ENCODE assay signal across 8 mouse cellular contexts in genomic region chr1:56971942-56972250, GRCm38 (mm10). TPM values are rescaled to one million over a fixed set of nuclear protein-coding genes. Genes with fewer than 3 reads are reported as not detected.
DNase-seq lines count a peak whose midpoint lies in the region; ATAC-seq and TF ChIP-seq lines count a peak whose summit lies in the region.

No protein-coding gene starts in this region.

- H3K27ac ChIP-seq in layer of hippocampus, adult 2 months: peak overlapping the region; percentile 76
- peak overlapping the region; percentile 97 for H3K27ac ChIP-seq in embryonic facial prominence, embryonic 12.5 days
- peak overlapping the region; percentile 32; the same call in 1 of the 2 replicates for H3K27ac ChIP-seq in hindbrain, postnatal 0 days
- H3K27ac ChIP-seq in midbrain, postnatal 0 days (ENCODE audit: low read depth, low read length): no peak overlapping the region

- peak overlapping the region; percentile 82 for H3K4me2 ChIP-seq in embryonic facial prominence, embryonic 12.5 days (replicated peaks)
- H3K4me2 ChIP-seq in hindbrain, postnatal 0 days (ENCODE audit: low read depth, low read length): peak overlapping the region; percentile 85
- peak overlapping the region; percentile 98 for H3K4me2 ChIP-seq in midbrain, postnatal 0 days (ENCODE audit: low read depth, low read length, poor library complexity, severe bottlenecking)

- H3K4me1 ChIP-seq in embryonic facial prominence, embryonic 12.5 days: peaks cover 19% of the 10 kb centered on the region
- H3K4me1 ChIP-seq in hindbrain, postnatal 0 days (ENCODE audit: insufficient read depth, low read length): peaks cover 5% of the 10 kb centered on the region
- H3K4me1 ChIP-seq in midbrain, postnatal 0 days (ENCODE audit: insufficient read depth, low read length): peaks cover 9% of the 10 kb centered on the region; the same call in 1 of the 2 replicates

- under 1% methylated on average over 23 of the region's 23 CpGs for WGBS in embryonic facial prominence, embryonic 12.5 days
- WGBS in hindbrain, postnatal 0 days: 0% methylated on average over 22 of the region's 23 CpGs
- WGBS in midbrain, postnatal 0 days: 1% methylated on average over 14 of the region's 23 CpGs

- H3K9ac ChIP-seq in embryonic facial prominence, embryonic 12.5 days: peak overlapping the region; percentile 91
- peak overlapping the region; percentile 53 for H3K9ac ChIP-seq in hindbrain, postnatal 0 days (replicated peaks; ENCODE audit: low read length)
- H3K9ac ChIP-seq in midbrain, postnatal 0 days (replicated peaks; ENCODE audit: low read length, poor library complexity, severe bottlenecking): peak overlapping the region; percentile 37; the same call in 1 of the 2 replicates

- H3K4me3 ChIP-seq in layer of hippocampus, adult 2 months: peak overlapping the region; percentile 91
- peak overlapping the region; percentile 80 for H3K4me3 ChIP-seq in embryonic facial prominence, embryonic 12.5 days
- peak overlapping the region; percentile 73 for H3K4me3 ChIP-seq in hindbrain, postnatal 0 days (ENCODE audit: low read length)
- H3K4me3 ChIP-seq in midbrain, postnatal 0 days (ENCODE audit: low read depth, low read length): peak overlapping the region; percentile 44

- peaks cover 46% of the 10 kb centered on the region for H3K27me3 ChIP-seq in embryonic facial prominence, embryonic 12.5 days
- peaks cover 47% of the 10 kb centered on the region for H3K27me3 ChIP-seq in hindbrain, postnatal 0 days (ENCODE audit: insufficient read depth, low read length)
- H3K27me3 ChIP-seq in midbrain, postnatal 0 days (ENCODE audit: insufficient read depth, low read length): peaks cover 62% of the 10 kb centered on the region

- no peak for TF ChIP-seq CTCF in layer of hippocampus, adult 2 months (conservative IDR thresholded peaks at IDR 0.05)
- TF ChIP-seq CTCF in hindbrain, postnatal 0 days (IDR thresholded peaks at IDR 0.05; ENCODE audit: low read depth): no peak
- TF ChIP-seq CTCF in midbrain, postnatal 0 days (IDR thresholded peaks at IDR 0.05): no peak

- H3K36me3 ChIP-seq in embryonic facial prominence, embryonic 12.5 days: no peaks in the 10 kb centered on the region
- no peaks in the 10 kb centered on the region for H3K36me3 ChIP-seq in hindbrain, postnatal 0 days (ENCODE audit: insufficient read depth, low read length)
- H3K36me3 ChIP-seq in midbrain, postnatal 0 days (ENCODE audit: insufficient read depth, low read length): no peaks in the 10 kb centered on the region

- H3K9me3 ChIP-seq in embryonic facial prominence, embryonic 12.5 days: no peaks in the 10 kb centered on the region
- H3K9me3 ChIP-seq in hindbrain, postnatal 0 days (ENCODE audit: low read length): no peaks in the 10 kb centered on the region
- no peaks in the 10 kb centered on the region for H3K9me3 ChIP-seq in midbrain, postnatal 0 days (ENCODE audit: low read length)

- no peak for DNase-seq in layer of hippocampus, adult 2 months (ENCODE audit: low spot score in 2 of 2)
- DNase-seq in layer of hippocampus, adult 18-20 months (ENCODE audit: low spot score in 2 of 2): no peak
- DNase-seq in hindbrain, postnatal 0 days (ENCODE audit: low spot score): no peak
- DNase-seq in midbrain, postnatal 0 days (ENCODE audit: low spot score): no peak
- no peak for DNase-seq in layer of hippocampus, adult 9-11 months
- no peak for DNase-seq in adipocyte (ENCODE audit: low spot score)
- DNase-seq in spleen, postnatal 10 days (ENCODE audit: low spot score in 2 of 2): no peak

- no peak; the same call in 1 of the 2 replicates for ATAC-seq in embryonic facial prominence, embryonic 12.5 days (ENCODE audit: insufficient number of reproducible peaks, insufficient read depth, low FRiP score, low TSS enrichment)
- ATAC-seq in hindbrain, postnatal 0 days: no peak
- no peak for ATAC-seq in midbrain, postnatal 0 days (ENCODE audit: low FRiP score)

RNA-seq across cellular contexts. Expression of gene Satb2, which starts 6.6 kb away (rescaled TPM):
- total RNA-seq in layer of hippocampus, adult 2 months (2021): 10 to 100 TPM; 14.1 to 16.9 TPM
- total RNA-seq in layer of hippocampus, adult 18-20 months (2021): 10 to 100 TPM; 16.5 to 18.8 TPM
- polyA plus RNA-seq in embryonic facial prominence, embryonic 12.5 days (2016; fragmentation: Nextera tagmentation; extraction: Ambion mirVana): 18.9 and 22.2 TPM in 2 replicates
- total RNA-seq in hindbrain, postnatal 0 days (2014; rRNA removed): 1.7 and 3.4 TPM in 2 replicates
- polyA plus RNA-seq in hindbrain, postnatal 0 days (2015; fragmentation: Nextera tagmentation; extraction: Ambion mirVana): 1.1 TPM in 2 replicates
- total RNA-seq in midbrain, postnatal 0 days (2014; rRNA removed): 1.2 TPM in 2 replicates
- 0.60 and 0.85 TPM in 2 replicates for polyA plus RNA-seq in midbrain, postnatal 0 days (2015; fragmentation: Nextera tagmentation; extraction: Ambion mirVana)

Comparison
In these comparisons a context has a peak if more than half of its experiments do, and no peak if none do; other contexts are left out.
1. H3K9ac ChIP-seq: peak in every context shown above with its lines; median percentile 91 in embryonic facial prominence, embryonic 12.5 days; 53 in hindbrain, postnatal 0 days; 37 in midbrain, postnatal 0 days.